Mouse (Mus musculus): ENCODE data around the gene Cds2. TPM values are rescaled to one million over a fixed set of nuclear protein-coding genes. Genes with fewer than 3 reads are reported as not detected.

The Cds2 gene
- polyA plus RNA-seq, 1 experiment from 2014 or later: 8.2 TPM

GRCm38 (mm10) chr2:132316041-132316808, 53.3 kb downstream of the Cds2 start:
- no peak for ATAC-seq (ENCODE audit: low read depth)
- 35% methylated on average over 8 of the region's 8 CpGs for WGBS (ENCODE audit: insufficient replicate concordance)
- Histone ChIP-seq H3K4me3 (ENCODE audit: low read depth, low read length) (no peak overlapping the region), H3K27me3 (ENCODE audit: control insufficient read depth, insufficient read depth, low read depth, low read length) (no peaks in the 10 kb centered on the region), H3K9me3 (replicated peaks; ENCODE audit: control insufficient read depth, low read length) (no peaks in the 10 kb centered on the region), H3K27ac (ENCODE audit: low read length) (no peak overlapping the region), H3K9ac (ENCODE audit: low read depth, low read length) (no peak overlapping the region), H3K4me2 (ENCODE audit: low read depth, low read length) (no peak overlapping the region), H3K4me1 (ENCODE audit: control insufficient read depth, low read depth, low read length) (no peaks in the 10 kb centered on the region), H3K36me3 (ENCODE audit: control insufficient read depth, insufficient read depth) (no peaks in the 10 kb centered on the region)

- no peaks in the 10 kb centered on the region for H3K27me3 ChIP-seq (ENCODE audit: control insufficient read depth, insufficient read depth, low read depth, low read length)
- 40% methylated on average over 1 of the region's 1 CpGs for WGBS (ENCODE audit: insufficient replicate concordance)
- H3K4me3 ChIP-seq (ENCODE audit: low read depth, low read length): no peak overlapping the region
- no peak for ATAC-seq (ENCODE audit: low read depth)
- no peaks in the 10 kb centered on the region for H3K4me1 ChIP-seq (ENCODE audit: control insufficient read depth, low read depth, low read length)
- H3K4me2 ChIP-seq (ENCODE audit: low read depth, low read length): no peak overlapping the region
- H3K27ac ChIP-seq (ENCODE audit: low read length): no peak overlapping the region
- no peak overlapping the region for H3K9ac ChIP-seq (ENCODE audit: low read depth, low read length)
- H3K9me3 ChIP-seq (replicated peaks; ENCODE audit: control insufficient read depth, low read length): no peaks in the 10 kb centered on the region
- H3K36me3 ChIP-seq (ENCODE audit: control insufficient read depth, insufficient read depth): no peaks in the 10 kb centered on the region
Observed at GRCm38 (mm10) chr2:132317178-132317577, 54.2 kb downstream of the Cds2 start.

- WGBS (ENCODE audit: insufficient replicate concordance): 61% methylated on average over 5 of the region's 5 CpGs
- Histone ChIP-seq H3K9me3 (replicated peaks; ENCODE audit: control insufficient read depth, low read length) (no peaks in the 10 kb centered on the region), H3K4me2 (ENCODE audit: low read depth, low read length) (no peak overlapping the region), H3K9ac (ENCODE audit: low read depth, low read length) (no peak overlapping the region), H3K27me3 (ENCODE audit: control insufficient read depth, insufficient read depth, low read depth, low read length) (no peaks in the 10 kb centered on the region), H3K4me1 (ENCODE audit: control insufficient read depth, low read depth, low read length) (no peaks in the 10 kb centered on the region), H3K27ac (ENCODE audit: low read length) (no peak overlapping the region), H3K4me3 (ENCODE audit: low read depth, low read length) (no peak overlapping the region), H3K36me3 (ENCODE audit: control insufficient read depth, insufficient read depth) (no peaks in the 10 kb centered on the region)
- ATAC-seq (ENCODE audit: low read depth): no peak
Observed at GRCm38 (mm10) chr2:132320516-132320915, 57.6 kb downstream of the Cds2 start.

GRCm38 (mm10) chr2:132323541-132323940, 60.6 kb downstream of the Cds2 start:
- WGBS (ENCODE audit: insufficient replicate concordance): 44% methylated on average over 4 of the region's 4 CpGs
- Histone ChIP-seq H3K27me3 (ENCODE audit: control insufficient read depth, insufficient read depth, low read depth, low read length) (no peaks in the 10 kb centered on the region), H3K36me3 (ENCODE audit: control insufficient read depth, insufficient read depth) (no peaks in the 10 kb centered on the region), H3K4me1 (ENCODE audit: control insufficient read depth, low read depth, low read length) (no peaks in the 10 kb centered on the region), H3K27ac (ENCODE audit: low read length) (no peak overlapping the region), H3K4me3 (ENCODE audit: low read depth, low read length) (no peak overlapping the region), H3K9ac (ENCODE audit: low read depth, low read length) (no peak overlapping the region), H3K9me3 (replicated peaks; ENCODE audit: control insufficient read depth, low read length) (no peaks in the 10 kb centered on the region), H3K4me2 (ENCODE audit: low read depth, low read length) (no peak overlapping the region)
- no peak for ATAC-seq (ENCODE audit: low read depth)

GRCm38 (mm10) chr2:132337202-132337601, 74.3 kb downstream of the Cds2 start:
- Histone ChIP-seq H3K36me3 (ENCODE audit: control insufficient read depth, insufficient read depth) (no peaks in the 10 kb centered on the region), H3K27ac (ENCODE audit: low read length) (no peak overlapping the region), H3K4me2 (ENCODE audit: low read depth, low read length) (no peak overlapping the region), H3K27me3 (ENCODE audit: control insufficient read depth, insufficient read depth, low read depth, low read length) (no peaks in the 10 kb centered on the region), H3K4me3 (ENCODE audit: low read depth, low read length) (no peak overlapping the region), H3K9ac (ENCODE audit: low read depth, low read length) (no peak overlapping the region), H3K9me3 (replicated peaks; ENCODE audit: control insufficient read depth, low read length) (no peaks in the 10 kb centered on the region), H3K4me1 (ENCODE audit: control insufficient read depth, low read depth, low read length) (no peaks in the 10 kb centered on the region)
- ATAC-seq (ENCODE audit: low read depth): no peak
- 30% methylated on average over 2 of the region's 2 CpGs for WGBS (ENCODE audit: insufficient replicate concordance)

GRCm38 (mm10) chr2:132340350-132340749, 77.4 kb downstream of the Cds2 start:
- Histone ChIP-seq H3K4me2 (ENCODE audit: low read depth, low read length) (no peak overlapping the region), H3K4me3 (ENCODE audit: low read depth, low read length) (no peak overlapping the region), H3K9ac (ENCODE audit: low read depth, low read length) (no peak overlapping the region), H3K36me3 (ENCODE audit: control insufficient read depth, insufficient read depth) (no peaks in the 10 kb centered on the region), H3K9me3 (replicated peaks; ENCODE audit: control insufficient read depth, low read length) (no peaks in the 10 kb centered on the region), H3K27me3 (ENCODE audit: control insufficient read depth, insufficient read depth, low read depth, low read length) (no peaks in the 10 kb centered on the region), H3K4me1 (ENCODE audit: control insufficient read depth, low read depth, low read length) (no peaks in the 10 kb centered on the region), H3K27ac (ENCODE audit: low read length) (no peak overlapping the region)
- 29% methylated on average over 2 of the region's 2 CpGs for WGBS (ENCODE audit: insufficient replicate concordance)
- 0 out of 2 replicates have a peak, but pooled peaks have one; percentile 16 for ATAC-seq (ENCODE audit: low read depth)

GRCm38 (mm10) chr2:132341293-132341692, 78.3 kb downstream of the Cds2 start:
- no peaks in the 10 kb centered on the region for H3K27me3 ChIP-seq (ENCODE audit: control insufficient read depth, insufficient read depth, low read depth, low read length)
- no peak overlapping the region for H3K27ac ChIP-seq (ENCODE audit: low read length)
- H3K9ac ChIP-seq (ENCODE audit: low read depth, low read length): no peak overlapping the region
- 0 out of 2 replicates have a peak, but pooled peaks have one; percentile 21 for ATAC-seq (ENCODE audit: low read depth)
- WGBS (ENCODE audit: insufficient replicate concordance): 69% methylated on average over 3 of the region's 3 CpGs
- no peaks in the 10 kb centered on the region for H3K4me1 ChIP-seq (ENCODE audit: control insufficient read depth, low read depth, low read length)
- no peak overlapping the region for H3K4me2 ChIP-seq (ENCODE audit: low read depth, low read length)
- no peak overlapping the region for H3K4me3 ChIP-seq (ENCODE audit: low read depth, low read length)
- H3K36me3 ChIP-seq (ENCODE audit: control insufficient read depth, insufficient read depth): no peaks in the 10 kb centered on the region
- H3K9me3 ChIP-seq (replicated peaks; ENCODE audit: control insufficient read depth, low read length): no peaks in the 10 kb centered on the region

- Histone ChIP-seq H3K36me3 (ENCODE audit: control insufficient read depth, insufficient read depth) (no peaks in the 10 kb centered on the region), H3K4me3 (ENCODE audit: low read depth, low read length) (no peak overlapping the region), H3K27ac (ENCODE audit: low read length) (no peak overlapping the region), H3K9me3 (replicated peaks; ENCODE audit: control insufficient read depth, low read length) (no peaks in the 10 kb centered on the region), H3K9ac (ENCODE audit: low read depth, low read length) (no peak overlapping the region), H3K4me1 (ENCODE audit: control insufficient read depth, low read depth, low read length) (no peaks in the 10 kb centered on the region), H3K4me2 (ENCODE audit: low read depth, low read length) (no peak overlapping the region), H3K27me3 (ENCODE audit: control insufficient read depth, insufficient read depth, low read depth, low read length) (no peaks in the 10 kb centered on the region)
- no peak for ATAC-seq (ENCODE audit: low read depth)
- 67% methylated on average over 11 of the region's 11 CpGs for WGBS (ENCODE audit: insufficient replicate concordance)
Observed at GRCm38 (mm10) chr2:132343846-132344245, 80.9 kb downstream of the Cds2 start.
